Mouse (Mus musculus): Measurements from ENCODE around the gene Rab4a. TPM values are rescaled to one million over a fixed set of nuclear protein-coding genes. Genes with fewer than 3 reads are reported as not detected.

Rab4a gene
- polyA plus RNA-seq, 1 experiment from 2014 or later, result 104 TPM

GRCm38 (mm10) chr8:123786166-123786565 lies 19.6 kb upstream of the Rab4a start:
- 77% methylated on average over 6 of the region's 6 CpGs for WGBS
- TF ChIP-seq CTCF (IDR thresholded peaks at IDR 0.05; ENCODE audit: low read depth), result no peak
- H3K9me3 ChIP-seq (ENCODE audit: control insufficient read depth), result no peaks in the 10 kb centered on the region

GRCm38 (mm10) chr8:123786644-123787043 lies 19.1 kb upstream of the Rab4a start:
- TF ChIP-seq CTCF (IDR thresholded peaks at IDR 0.05; ENCODE audit: low read depth), result no peak
- ATAC-seq, result no peak
- WGBS, result 80% methylated on average over 6 of the region's 6 CpGs
- Histone ChIP-seq H3K4me3 (ENCODE audit: low read depth, low read length) (no peak overlapping the region), H3K27me3 (replicated peaks; ENCODE audit: control insufficient read depth, insufficient read depth, low read length) (no peaks in the 10 kb centered on the region), H3K4me2 (replicated peaks; ENCODE audit: low read depth) (no peak overlapping the region), H3K36me3 (ENCODE audit: control insufficient read depth, insufficient read depth) (no peaks in the 10 kb centered on the region), H3K9ac (ENCODE audit: low read depth, low read length) (no peak overlapping the region), H3K4me1 (replicated peaks; ENCODE audit: control insufficient read depth, insufficient read depth, low read length) (no peaks in the 10 kb centered on the region), H3K9me3 (ENCODE audit: control insufficient read depth) (no peaks in the 10 kb centered on the region), H3K27ac (ENCODE audit: low read depth, low read length) (no peak overlapping the region)

More at GRCm38 (mm10) chr8:123786166-123786565, 19.6 kb upstream of the Rab4a start:
- ATAC-seq, result no peak
- Histone ChIP-seq H3K27ac (ENCODE audit: low read depth, low read length) (no peak overlapping the region), H3K9ac (ENCODE audit: low read depth, low read length) (no peak overlapping the region), H3K4me2 (replicated peaks; ENCODE audit: low read depth) (no peak overlapping the region), H3K27me3 (replicated peaks; ENCODE audit: control insufficient read depth, insufficient read depth, low read length) (no peaks in the 10 kb centered on the region), H3K4me1 (replicated peaks; ENCODE audit: control insufficient read depth, insufficient read depth, low read length) (no peaks in the 10 kb centered on the region), H3K4me3 (ENCODE audit: low read depth, low read length) (no peak overlapping the region), H3K36me3 (ENCODE audit: control insufficient read depth, insufficient read depth) (no peaks in the 10 kb centered on the region)

- H3K9ac ChIP-seq (ENCODE audit: low read depth, low read length), result no peak overlapping the region
Measured at GRCm38 (mm10) chr8:123787254-123787897, 18.4 kb upstream of the Rab4a start.

GRCm38 (mm10) chr8:123788416-123789170 lies 17.2 kb upstream of the Rab4a start:
- Histone ChIP-seq H3K4me3 (ENCODE audit: low read depth, low read length) (no peak overlapping the region), H3K9me3 (ENCODE audit: control insufficient read depth) (no peaks in the 10 kb centered on the region), H3K4me1 (replicated peaks; ENCODE audit: control insufficient read depth, insufficient read depth, low read length) (no peaks in the 10 kb centered on the region), H3K4me2 (replicated peaks; ENCODE audit: low read depth) (no peak overlapping the region), H3K36me3 (ENCODE audit: control insufficient read depth, insufficient read depth) (no peaks in the 10 kb centered on the region), H3K27ac (ENCODE audit: low read depth, low read length) (no peak overlapping the region), H3K9ac (ENCODE audit: low read depth, low read length) (no peak overlapping the region), H3K27me3 (replicated peaks; ENCODE audit: control insufficient read depth, insufficient read depth, low read length) (no peaks in the 10 kb centered on the region)
- no peak for TF ChIP-seq CTCF (IDR thresholded peaks at IDR 0.05; ENCODE audit: low read depth)
- no peak for ATAC-seq
- 50% methylated on average over 14 of the region's 14 CpGs for WGBS

More at GRCm38 (mm10) chr8:123787254-123787897, 18.4 kb upstream of the Rab4a start:
- H3K4me1 ChIP-seq (replicated peaks; ENCODE audit: control insufficient read depth, insufficient read depth, low read length), result no peaks in the 10 kb centered on the region
- H3K36me3 ChIP-seq (ENCODE audit: control insufficient read depth, insufficient read depth), result no peaks in the 10 kb centered on the region
- TF ChIP-seq CTCF (IDR thresholded peaks at IDR 0.05; ENCODE audit: low read depth), result no peak
- peak; percentile 68 for ATAC-seq
- H3K27me3 ChIP-seq (replicated peaks; ENCODE audit: control insufficient read depth, insufficient read depth, low read length), result no peaks in the 10 kb centered on the region
- no peak overlapping the region for H3K27ac ChIP-seq (ENCODE audit: low read depth, low read length)
- no peak overlapping the region for H3K4me3 ChIP-seq (ENCODE audit: low read depth, low read length)
- WGBS, result 30% methylated on average over 21 of the region's 21 CpGs
- no peaks in the 10 kb centered on the region for H3K9me3 ChIP-seq (ENCODE audit: control insufficient read depth)
- peak overlapping the region; percentile 41 for H3K4me2 ChIP-seq (replicated peaks; ENCODE audit: low read depth)

GRCm38 (mm10) chr8:123789461-123789860 lies 16.3 kb upstream of the Rab4a start:
- no peak for ATAC-seq
- no peak overlapping the region for H3K9ac ChIP-seq (ENCODE audit: low read depth, low read length)
- H3K27me3 ChIP-seq (replicated peaks; ENCODE audit: control insufficient read depth, insufficient read depth, low read length), result no peaks in the 10 kb centered on the region
- no peak overlapping the region for H3K4me2 ChIP-seq (replicated peaks; ENCODE audit: low read depth)
- H3K4me3 ChIP-seq (ENCODE audit: low read depth, low read length), result no peak overlapping the region
- H3K36me3 ChIP-seq (ENCODE audit: control insufficient read depth, insufficient read depth), result no peaks in the 10 kb centered on the region
- H3K27ac ChIP-seq (ENCODE audit: low read depth, low read length), result no peak overlapping the region
- no peaks in the 10 kb centered on the region for H3K9me3 ChIP-seq (ENCODE audit: control insufficient read depth)
- WGBS, result 74% methylated on average over 9 of the region's 9 CpGs
- H3K4me1 ChIP-seq (replicated peaks; ENCODE audit: control insufficient read depth, insufficient read depth, low read length), result no peaks in the 10 kb centered on the region
- TF ChIP-seq CTCF (IDR thresholded peaks at IDR 0.05; ENCODE audit: low read depth), result no peak

- WGBS, result 3% methylated on average over 4 of the region's 4 CpGs
Measured at GRCm38 (mm10) chr8:123789970-123790369, 15.8 kb upstream of the Rab4a start.

More at GRCm38 (mm10) chr8:123789970-123790369, 15.8 kb upstream of the Rab4a start:
- Histone ChIP-seq H3K4me3 (ENCODE audit: low read depth, low read length) (no peak overlapping the region), H3K9ac (ENCODE audit: low read depth, low read length) (no peak overlapping the region), H3K9me3 (ENCODE audit: control insufficient read depth) (no peaks in the 10 kb centered on the region), H3K4me2 (replicated peaks; ENCODE audit: low read depth) (no peak overlapping the region), H3K27ac (ENCODE audit: low read depth, low read length) (no peak overlapping the region), H3K27me3 (replicated peaks; ENCODE audit: control insufficient read depth, insufficient read depth, low read length) (no peaks in the 10 kb centered on the region), H3K36me3 (ENCODE audit: control insufficient read depth, insufficient read depth) (no peaks in the 10 kb centered on the region), H3K4me1 (replicated peaks; ENCODE audit: control insufficient read depth, insufficient read depth, low read length) (0 out of 2 replicates have a peak, but pooled peaks cover under 1% of the 10 kb centered on the region)
- ATAC-seq, result no peak
- peak; percentile 93 for TF ChIP-seq CTCF (IDR thresholded peaks at IDR 0.05; ENCODE audit: low read depth)
